Mouse (Mus musculus) left cerebral cortex, postnatal 10 days (tissue): ENCODE measurements at regions not wholly inside any gene's neighbourhood (a gene's known extent, or its start where the extent isn't known, plus 50 kb on each side); places are given as distances from the start of the nearest gene placed in this dataset.

Experiments
- DNase-seq, 2 experiments: peaks; one replicate each; pipeline ENCODE4 v3.0.0; 2021 to 2022; ENCODE audit warnings: low spot score in 2 of 2, mixed read lengths in 1 of 2; ENCODE audit errors: extremely low spot score in 1 of 2
- intact Hi-C: fragments of 180-260 bp; cut with DNase I; formaldehyde crosslinking; loops from one replicate; pipeline ENCODE4 v1.15.1; 2025

DNA sequence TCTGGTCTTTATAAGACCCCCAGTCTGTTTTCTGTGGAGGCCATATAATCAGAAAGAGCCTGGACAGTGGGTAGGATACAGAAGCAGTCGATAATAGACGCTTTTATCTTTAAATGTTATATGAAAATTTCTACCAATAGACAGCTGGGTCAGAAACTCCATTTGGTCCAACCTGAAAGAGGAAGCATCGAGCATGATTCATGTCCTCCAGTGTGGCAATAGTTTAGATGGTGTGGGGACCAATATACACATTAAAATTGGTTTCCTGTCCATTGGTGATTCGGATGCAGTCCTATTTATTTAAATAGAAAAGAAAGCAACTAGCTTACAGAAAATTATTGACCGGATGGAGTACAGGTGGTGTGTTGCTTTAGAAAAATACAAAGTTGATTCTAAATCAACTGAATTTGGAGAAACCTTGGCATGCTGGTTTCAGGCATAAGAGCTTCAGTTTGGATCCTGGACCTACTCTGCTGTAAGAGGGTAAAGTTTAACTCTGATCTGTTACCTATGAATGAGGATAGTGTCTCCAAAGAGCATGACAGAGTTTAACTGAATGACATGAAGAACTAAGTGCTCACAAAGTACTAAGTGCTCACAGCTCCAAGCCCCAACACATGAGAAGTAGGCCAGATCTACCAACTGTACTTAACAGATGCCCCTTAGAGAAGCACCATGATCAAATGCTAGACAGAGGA, 251.4 kb upstream of the Tbl1xr1 start:
- DNase-seq: no peak
- intact Hi-C loops: no loop called here

DNA sequence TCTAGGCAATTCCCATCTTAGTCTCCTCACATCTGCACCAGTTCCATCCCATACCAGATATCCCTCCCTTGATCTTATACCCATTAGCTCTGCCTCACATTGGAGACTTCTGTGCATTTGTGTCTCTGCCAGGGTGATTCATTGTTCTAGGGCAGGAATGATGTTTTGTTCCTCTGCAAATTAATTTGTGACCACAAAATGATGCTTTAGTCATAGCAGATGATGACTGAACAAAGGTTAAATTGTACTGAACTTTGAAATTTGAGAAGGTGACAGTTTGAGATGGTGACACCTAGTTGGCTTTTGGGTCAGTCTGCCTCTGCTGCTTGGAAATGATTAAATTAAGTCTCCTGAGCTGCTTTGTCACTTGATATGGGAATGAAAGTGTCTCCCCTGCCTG, 248.8 kb upstream of the Tbl1xr1 start:
- no peak for DNase-seq
- intact Hi-C loops: no loop called here

DNA sequence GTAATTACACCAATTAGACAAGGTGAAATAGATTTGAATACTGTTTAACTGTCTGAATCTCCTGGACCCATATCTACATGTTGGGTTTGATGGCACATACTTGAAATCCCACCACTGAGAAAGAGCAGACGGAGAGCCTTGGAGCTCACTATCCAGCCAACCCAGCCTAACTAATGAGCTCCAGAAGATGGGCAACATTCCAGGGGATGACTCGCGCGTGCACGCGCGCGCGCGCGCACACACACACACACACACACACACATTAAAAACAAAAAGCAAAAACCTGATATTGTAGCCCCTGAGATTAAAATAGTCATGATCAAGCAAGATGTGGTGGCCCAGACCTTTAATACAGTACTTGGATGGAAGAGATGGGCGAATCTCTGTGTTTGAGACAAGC, 243.3 kb upstream of the Tbl1xr1 start:
- intact Hi-C loops: no loop called here
- DNase-seq: no peak

DNA sequence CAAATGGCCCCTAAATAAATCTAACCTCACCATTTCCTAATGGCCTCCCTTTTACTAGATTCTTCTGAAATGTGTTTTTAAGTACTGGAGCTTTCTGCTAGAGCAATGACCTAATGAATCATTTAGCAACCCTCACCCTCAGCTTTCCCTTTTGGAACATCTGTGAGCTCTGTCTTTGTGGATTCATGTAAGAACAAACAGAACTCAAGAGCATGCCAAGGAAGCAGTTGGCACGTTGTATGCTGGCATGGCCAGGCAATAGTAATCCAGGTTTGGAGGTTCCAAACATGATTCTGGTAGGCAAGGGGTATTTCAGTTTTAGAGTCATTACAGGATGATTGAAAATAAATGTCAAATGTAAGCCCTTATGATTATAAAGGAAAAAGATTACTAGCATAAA, 240.9 kb upstream of the Tbl1xr1 start:
- intact Hi-C loops: no loop called here
- DNase-seq: no peak

DNA sequence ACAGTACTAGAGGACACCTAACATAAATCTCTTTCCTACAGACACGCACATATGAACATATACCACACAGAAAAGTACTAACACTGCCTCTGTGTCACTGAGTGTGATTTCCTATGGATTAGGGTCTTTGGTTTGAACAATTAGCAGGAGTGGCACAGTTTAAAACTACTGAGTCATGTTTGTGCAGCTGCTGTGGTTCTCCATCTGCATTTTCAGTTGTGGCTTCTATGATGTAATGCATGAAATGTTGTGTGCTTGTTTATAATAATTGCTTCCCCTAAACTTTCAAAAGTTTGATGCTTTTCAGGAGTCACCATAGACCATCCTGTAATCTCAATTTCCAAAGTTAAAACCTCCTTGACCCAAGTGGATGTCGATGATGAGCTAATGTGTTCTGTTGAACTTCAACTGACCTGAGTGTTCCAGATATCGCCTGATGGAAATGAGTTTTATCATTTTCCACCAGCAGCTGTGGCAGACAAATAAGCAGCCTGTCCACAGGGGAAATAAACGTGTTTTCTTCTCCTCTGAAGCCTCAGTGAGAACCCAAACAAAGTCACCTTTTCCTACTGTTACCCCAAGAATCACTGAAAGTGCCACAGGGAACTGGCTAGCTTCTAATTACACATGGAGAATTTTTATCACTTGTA, 239.0 kb upstream of the Tbl1xr1 start:
- intact Hi-C loops: no loop called here
- no peak for DNase-seq

DNA sequence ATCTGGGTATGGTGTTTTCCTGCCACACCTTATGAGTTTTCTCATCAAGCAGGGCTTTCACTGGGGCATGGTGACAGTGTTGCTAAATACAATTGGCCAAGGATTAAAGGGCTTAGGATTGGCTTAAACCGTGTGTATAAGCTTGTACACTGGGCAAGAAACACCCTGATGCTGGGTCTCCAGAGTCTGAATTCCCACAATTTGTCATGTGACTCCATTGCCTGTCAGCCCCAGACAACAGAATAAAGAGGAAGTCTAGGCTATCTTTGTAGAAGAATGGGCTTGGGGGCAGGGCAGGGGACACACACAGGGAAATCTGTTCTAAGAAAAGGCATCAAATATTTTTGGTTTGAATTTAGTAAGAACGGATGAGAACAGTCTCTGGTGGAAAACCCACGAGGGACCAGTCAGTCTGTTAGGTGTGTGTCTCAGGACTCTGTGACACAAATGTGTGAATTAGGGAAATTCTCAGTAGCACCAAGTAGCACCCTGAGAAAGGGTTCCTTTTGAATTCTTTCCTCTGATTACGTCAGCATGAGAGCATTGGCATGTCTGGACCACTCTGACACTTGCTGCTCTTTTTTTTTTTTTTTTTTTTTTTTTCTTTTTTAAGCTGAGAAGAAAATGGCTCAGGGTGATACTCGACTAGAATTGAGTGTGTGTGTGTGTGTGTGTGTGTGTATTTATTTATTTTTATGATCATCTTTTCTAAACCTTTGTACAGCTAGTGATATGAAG, 235.5 kb upstream of the Tbl1xr1 start:
- no peak for DNase-seq
- intact Hi-C loops: no loop called here

DNA sequence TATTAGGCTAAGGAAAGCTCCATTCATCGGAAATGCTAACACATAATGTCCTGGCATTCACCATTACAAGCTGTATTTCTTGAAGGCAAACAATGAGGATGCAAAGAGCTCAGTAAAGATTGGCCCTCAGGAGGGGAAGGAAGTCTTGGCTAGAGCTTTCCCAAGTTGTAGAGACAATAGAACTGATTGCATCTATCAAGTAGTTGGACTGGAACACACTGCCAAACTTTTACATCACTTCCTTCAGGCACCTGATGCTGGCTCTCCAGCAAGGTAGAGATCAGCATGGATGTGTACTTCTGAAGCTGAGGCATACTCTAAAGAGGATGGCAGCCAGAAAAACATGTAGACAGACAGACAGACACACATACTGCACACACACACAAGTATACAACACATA, 234.9 kb upstream of the Tbl1xr1 start:
- intact Hi-C loops: no loop called here
- no peak for DNase-seq

DNA sequence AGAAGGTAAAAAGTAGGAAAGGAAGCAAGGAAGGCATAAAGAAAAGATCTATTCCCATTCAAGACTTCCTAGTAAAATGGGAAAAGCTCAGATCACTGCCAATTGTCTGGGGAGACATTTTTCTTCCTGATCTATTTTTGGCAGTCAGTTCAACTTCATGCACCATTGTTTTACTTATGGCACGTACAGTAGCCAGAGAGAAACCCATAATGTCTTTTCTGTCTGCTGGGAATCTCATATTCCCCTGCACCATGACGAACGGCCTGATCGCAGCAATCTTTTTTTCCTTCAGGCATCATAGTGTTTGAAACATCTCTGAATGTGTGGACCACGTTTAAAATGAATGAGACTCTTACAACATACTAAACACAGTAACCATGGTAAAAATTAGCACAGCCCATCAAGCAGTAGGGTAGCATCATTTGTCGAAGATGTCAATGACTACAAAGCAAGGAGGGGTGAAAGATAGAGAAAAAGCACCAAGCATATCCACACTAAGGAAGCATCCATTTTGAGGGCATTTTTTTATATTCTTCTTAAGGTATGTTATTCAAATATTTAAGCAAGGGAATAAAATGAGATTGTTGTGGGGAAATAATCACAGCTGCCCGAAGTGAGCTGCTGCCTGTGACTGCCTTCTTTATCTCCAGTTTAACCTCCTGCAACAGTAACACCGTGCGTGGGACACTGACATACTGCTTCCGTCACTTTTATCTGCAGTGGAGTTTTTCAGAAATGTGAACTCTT, 233.7 kb upstream of the Tbl1xr1 start:
- no peak for DNase-seq
- intact Hi-C loops: no loop called here

DNA sequence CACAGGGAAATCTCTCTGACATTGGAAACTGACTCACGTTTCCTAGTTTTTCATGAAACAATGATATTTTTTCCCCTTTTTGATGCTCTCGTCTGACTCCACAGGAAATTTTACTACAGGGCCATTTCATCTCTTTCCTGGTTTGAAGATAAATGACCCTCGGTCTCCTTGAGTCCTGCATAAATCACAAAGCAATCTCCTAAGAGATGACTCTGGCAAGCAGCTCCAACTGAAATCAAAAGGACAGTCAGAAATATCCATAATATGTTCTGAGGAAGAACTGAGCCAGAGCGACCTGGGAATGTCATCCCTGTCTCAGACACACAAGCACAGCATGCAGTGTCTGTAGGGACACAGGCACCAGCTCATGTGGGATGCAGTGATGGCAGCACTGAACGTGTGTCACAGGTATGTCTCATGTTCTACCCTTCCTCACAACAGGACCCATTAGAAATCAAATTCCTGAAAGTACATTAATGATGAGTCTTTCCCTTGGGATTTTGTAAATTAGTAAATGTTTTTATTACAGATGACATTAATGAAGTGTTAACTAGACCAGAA, 233.1 kb upstream of the Tbl1xr1 start:
- intact Hi-C loops: no loop called here
- no peak for DNase-seq

DNA sequence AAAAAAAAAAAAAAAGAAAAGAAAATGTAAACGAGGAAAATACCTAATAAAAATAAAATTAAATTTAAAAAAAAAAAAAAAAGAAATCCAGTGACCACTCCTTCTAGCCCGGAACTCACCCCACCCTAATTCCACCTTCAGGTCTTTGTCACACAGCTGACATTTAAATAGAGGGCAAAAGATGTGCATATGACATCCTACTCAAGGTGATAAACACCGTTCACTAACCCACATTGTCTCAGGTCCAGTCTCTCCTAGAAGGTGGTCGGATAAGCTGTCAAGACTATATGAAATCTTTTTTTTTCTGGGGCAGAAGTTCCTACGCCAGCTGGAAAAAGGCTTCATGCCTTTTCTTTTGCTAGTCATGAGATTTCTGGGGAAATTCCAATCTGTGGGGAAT, 226.6 kb upstream of the Tbl1xr1 start:
- DNase-seq: no peak
- intact Hi-C loops: no loop called here

DNA sequence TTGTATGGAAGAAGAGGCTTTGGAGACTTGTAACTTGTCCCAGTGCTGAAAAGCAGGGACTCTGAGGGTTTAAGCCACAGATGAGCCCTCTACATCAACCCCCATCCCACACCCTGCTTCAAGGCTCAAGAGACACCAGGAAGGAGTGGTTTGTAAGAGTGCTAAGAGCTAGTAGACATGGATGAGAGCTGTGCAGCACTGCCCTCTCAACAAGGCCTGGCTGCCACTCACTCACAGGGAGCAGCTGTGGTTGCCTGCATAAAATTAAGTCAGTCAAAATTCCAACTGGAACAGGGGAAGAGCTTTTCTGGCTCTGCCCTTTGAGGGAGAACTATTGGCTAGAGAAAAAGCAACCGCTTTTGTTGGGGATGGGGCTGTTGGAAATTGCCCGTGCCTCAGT, 225.5 kb upstream of the Tbl1xr1 start:
- DNase-seq: no peak
- intact Hi-C loops: no loop called here

DNA sequence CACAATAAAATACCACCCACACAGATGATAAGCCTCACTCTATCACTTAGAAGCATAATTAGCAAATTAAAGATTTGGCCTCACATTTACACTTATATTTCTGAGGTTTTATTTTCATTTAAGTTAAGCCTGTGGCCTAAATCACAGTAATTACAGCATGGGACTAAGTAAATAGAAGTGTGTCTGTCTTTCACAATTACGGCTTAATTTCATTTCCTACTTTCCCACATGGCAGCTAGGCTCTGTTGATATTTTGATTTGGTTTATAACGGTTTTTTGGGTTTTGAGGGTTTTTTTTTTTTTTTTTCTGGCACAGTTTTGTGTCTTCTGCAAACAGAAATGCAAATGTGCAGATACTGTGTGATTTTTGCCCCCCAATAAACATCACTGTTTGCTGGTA, 222.1 kb upstream of the Tbl1xr1 start:
- no peak for DNase-seq
- intact Hi-C loops: no loop called here

DNA sequence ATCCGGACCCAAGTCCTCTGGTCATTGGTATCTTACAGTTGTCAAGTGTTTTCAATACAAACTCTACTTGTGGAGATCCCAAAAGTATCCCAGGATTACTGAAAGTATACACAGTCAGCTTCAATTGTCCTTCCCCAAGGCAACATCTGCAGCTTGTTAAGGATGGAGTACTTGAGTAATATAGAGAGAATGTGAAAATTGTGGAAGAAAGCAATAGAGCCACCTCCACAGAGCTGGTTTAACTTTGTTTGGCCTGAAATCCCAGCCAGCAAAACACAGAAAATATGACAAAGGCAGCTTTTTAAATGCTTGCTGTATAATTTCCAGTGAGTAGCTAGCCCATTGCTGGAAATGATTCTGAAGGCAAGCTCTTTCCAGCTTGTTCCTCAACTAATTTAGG, 217.0 kb upstream of the Tbl1xr1 start:
- DNase-seq: no peak
- intact Hi-C loops: no loop called here

DNA sequence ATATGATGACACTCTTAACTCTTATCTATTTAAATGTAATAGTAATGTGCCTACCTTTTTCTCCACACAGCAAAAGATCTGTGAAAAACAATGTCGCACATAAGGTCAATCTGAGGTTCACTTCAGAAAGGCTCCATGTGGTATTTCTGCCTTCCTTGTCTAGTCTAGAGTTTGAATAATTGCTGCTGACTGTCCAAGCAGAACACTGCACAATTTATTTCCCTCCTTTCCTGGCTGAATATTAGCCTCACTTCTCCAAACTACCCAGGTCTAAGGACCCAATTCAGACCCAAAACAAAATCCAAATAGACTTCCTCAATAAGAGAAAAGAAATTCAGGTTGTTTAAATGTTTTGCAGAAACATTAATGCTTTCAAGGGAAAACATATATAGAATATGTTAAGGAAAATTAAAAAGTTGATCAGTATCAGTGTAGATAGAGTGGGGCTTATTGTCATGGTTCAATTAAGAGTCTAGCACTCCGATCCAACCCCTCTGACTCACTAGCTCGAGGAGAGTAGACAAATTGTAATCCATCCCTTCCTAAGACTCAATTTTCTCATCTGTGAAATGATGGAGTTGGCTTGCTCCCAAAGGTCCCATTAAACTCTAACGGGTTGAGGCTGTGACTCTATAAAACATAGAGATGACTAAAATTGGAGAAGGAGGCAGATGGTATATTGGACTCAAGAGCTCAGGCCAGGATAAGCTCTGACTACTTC, 215.4 kb upstream of the Tbl1xr1 start:
- intact Hi-C loops: no loop called here
- no peak for DNase-seq

DNA sequence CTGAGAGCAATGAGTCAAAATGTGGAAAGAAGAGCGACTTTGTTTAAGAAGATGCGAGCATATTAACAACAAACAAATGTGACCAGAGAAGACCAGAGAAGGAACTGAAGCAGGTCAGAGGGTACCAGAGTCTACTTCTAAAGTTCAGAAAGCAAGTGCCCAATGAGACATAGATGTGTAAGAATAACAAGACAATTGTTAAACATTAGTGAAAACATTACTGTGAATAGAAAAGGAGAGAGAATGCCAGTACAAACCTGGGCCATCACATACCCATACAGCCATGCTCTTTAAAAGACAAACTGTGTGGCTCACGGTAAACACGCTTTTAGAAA, 214.8 kb upstream of the Tbl1xr1 start:
- intact Hi-C loops: no loop called here
- DNase-seq: no peak

DNA sequence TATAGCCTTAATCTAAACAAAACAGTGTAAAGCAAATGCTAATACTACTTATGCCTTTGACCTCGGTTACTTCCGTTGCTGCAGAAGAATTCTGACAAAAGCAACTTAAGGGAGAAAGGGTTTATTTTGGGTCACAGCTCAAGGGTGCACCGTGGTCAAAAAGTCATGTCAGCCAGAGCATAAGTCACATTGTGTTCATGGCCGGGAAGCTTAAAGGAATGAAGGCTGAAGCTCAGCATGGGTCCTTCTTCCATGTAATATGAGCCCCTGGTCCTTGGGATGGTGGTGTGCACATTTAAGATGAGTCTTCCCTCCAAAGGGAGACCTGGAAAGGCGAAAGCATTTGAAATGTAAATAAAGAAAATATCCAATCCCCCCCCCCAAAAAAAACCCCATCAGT, 212.1 kb upstream of the Tbl1xr1 start:
- no peak for DNase-seq
- intact Hi-C loops: no loop called here

DNA sequence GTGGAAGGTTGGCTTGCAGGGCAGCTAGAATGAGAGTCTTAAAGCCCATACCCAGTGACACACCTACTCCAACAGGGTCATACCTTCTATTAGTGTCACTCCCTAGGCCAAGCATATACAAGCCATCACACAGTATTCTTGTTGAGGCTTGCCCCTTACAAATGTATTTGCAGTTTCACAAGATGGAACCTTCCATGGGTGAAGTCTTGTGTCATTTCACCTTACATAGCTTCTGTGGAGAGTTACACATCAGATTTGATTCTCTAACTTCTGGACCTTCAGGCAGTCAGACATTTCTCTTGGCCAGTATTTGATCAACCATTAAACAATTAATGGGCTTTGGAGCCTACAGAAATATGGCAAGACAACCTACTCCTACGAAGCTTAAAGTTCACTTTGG, 210.6 kb upstream of the Tbl1xr1 start:
- no peak for DNase-seq
- intact Hi-C loops: no loop called here

DNA sequence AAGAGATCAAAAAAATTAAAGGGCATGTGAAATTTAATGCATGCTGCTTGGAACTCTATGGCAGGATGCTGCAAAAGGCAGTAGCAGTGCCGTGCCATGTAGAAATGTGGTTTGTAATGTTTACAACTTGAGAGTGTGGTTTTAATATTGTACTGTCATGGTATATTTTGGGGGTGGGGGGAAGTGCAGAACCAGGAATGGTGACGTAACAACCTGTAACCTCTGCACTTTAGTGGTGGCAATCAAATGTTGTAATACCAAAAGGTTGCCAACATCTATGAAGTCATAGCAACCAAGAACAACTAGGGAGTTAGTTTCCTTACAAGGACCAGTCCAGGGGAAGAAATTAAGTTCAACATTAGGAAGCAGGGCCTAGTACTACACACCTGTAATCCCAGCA, 198.1 kb upstream of the Tbl1xr1 start:
- intact Hi-C loops: no loop called here
- no peak for DNase-seq

DNA sequence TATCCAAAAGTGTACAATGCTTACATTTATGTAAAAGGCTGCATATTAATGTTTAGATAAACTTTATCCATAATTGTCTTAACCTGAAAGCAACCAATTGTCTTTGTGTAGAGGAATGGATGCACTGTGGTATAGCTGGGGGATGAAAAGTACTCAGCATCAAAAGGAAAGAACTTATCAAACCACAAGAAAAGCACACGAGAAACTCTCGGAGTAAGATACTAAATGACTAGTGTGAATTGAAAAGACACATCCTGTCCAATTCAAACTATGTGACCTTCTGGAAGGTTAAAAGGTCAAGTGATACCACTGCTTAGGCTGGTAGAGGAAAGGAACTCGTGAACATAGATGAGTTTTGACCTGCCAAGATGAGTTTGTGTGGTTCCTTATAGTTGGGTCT, 192.2 kb upstream of the Tbl1xr1 start:
- intact Hi-C loops: no loop called here
- DNase-seq: no peak
